Mouse (Mus musculus) adipocyte (in vitro differentiated cells): ENCODE measurements around the gene Ube2s.
A peak's percentile ranks its signal among the peaks of the same experiment; 100 is the strongest.
"Not testable (repeated sequence)": the region's sequence is repeated elsewhere in the genome, so short reads cannot be mapped to it uniquely, and the experiment has no call there.

Experiments used
- DNase-seq: peaks from one replicate; pipeline ENCODE4 v3.0.0-alpha.2; 2016; ENCODE audit warnings: low spot score

Gene Ube2s

GRCm38 (mm10) chr7:4820925-4821324 lies 8.5 kb upstream of the Ube2s start:
- not testable (repeated sequence) for DNase-seq

- DNase-seq: no peak
These were observed 4.2 kb upstream of the Ube2s start for GRCm38 (mm10) chr7:4816559-4816958.

GRCm38 (mm10) chr7:4813105-4813791 lies 858 bp upstream of the Ube2s start:
- peak; percentile 22 for DNase-seq

- peak; percentile 40 for DNase-seq
These were observed 518 bp downstream of the Ube2s start for GRCm38 (mm10) chr7:4811842-4812302.

- DNase-seq: not testable (repeated sequence)
These were observed 1.3 kb downstream of the Ube2s start for GRCm38 (mm10) chr7:4811131-4811530.

GRCm38 (mm10) chr7:4806716-4807115 lies 5.7 kb downstream of the Ube2s start:
- peak; percentile 57 for DNase-seq

GRCm38 (mm10) chr7:4802247-4802646 lies 10.1 kb downstream of the Ube2s start:
- no peak for DNase-seq

GRCm38 (mm10) chr7:4795767-4796433 lies 16.5 kb downstream of the Ube2s start:
- peak; percentile 57 for DNase-seq

GRCm38 (mm10) chr7:4794631-4795168 lies 17.7 kb downstream of the Ube2s start:
- no peak for DNase-seq

- DNase-seq: no peak
These were observed 18.7 kb downstream of the Ube2s start for GRCm38 (mm10) chr7:4793674-4794073.

GRCm38 (mm10) chr7:4793248-4793647 lies 19.1 kb downstream of the Ube2s start:
- not testable (repeated sequence) for DNase-seq

- peak; percentile 95 for DNase-seq
These were observed 19.8 kb downstream of the Ube2s start, which contains the start of gene Rpl28 for GRCm38 (mm10) chr7:4792278-4793212. Rpl28 (plus strand) TSS chr7:4792874.

GRCm38 (mm10) chr7:4789436-4789935 lies 22.9 kb downstream of the Ube2s start, which contains the start of gene Tmem238:
Tmem238 (minus strand) TSS chr7:4789656.
- DNase-seq: no peak

- DNase-seq: no peak
These were observed 23.6 kb downstream of the Ube2s start for GRCm38 (mm10) chr7:4788499-4789435.

GRCm38 (mm10) chr7:4783667-4784268 lies 28.6 kb downstream of the Ube2s start:
- no peak for DNase-seq

GRCm38 (mm10) chr7:4782759-4783158 lies 29.6 kb downstream of the Ube2s start, which contains the start of the genes Il11 and Tmem190:
Il11 (minus strand) TSS chr7:4782859.
Tmem190 (plus strand) TSS chr7:4782937.
- no peak for DNase-seq

- DNase-seq: no peak
These were observed 30.3 kb downstream of the Ube2s start for GRCm38 (mm10) chr7:4782130-4782529.

GRCm38 (mm10) chr7:4779921-4780320 lies 32.5 kb downstream of the Ube2s start:
- no peak for DNase-seq

- no peak for DNase-seq
These were observed 34.3 kb downstream of the Ube2s start for GRCm38 (mm10) chr7:4777851-4778637.
